Mouse (Mus musculus): ENCODE measurements around the gene Mcf2l. TPM values are rescaled to one million over a fixed set of nuclear protein-coding genes. Genes with fewer than 3 reads are reported as not detected.

Mcf2l gene
- polyA plus RNA-seq, 1 experiment from 2014 or later, result 14.8 TPM

DNA sequence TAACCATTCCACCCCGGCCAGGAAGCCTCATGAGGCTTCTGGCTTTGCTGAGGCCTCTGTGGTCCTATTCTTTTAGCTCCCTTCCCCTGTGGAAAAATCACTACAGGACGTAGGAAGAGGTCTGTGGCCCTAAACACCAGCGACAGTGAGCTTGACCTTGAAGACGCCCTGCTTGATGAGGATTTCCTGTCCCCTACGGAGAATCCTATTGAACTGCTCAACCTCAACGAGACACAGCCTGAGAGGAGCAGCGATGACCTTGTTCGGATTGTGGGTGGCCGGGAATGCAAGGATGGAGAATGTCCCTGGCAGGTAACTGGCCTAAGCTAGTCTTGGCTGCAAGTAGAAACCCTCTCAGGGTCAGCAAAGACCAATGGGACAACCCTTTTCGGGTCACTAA is 176.9 kb downstream of the Mcf2l start:
- H3K9ac ChIP-seq (replicated peaks; ENCODE audit: low read length), result no peak overlapping the region
- H3K4me1 ChIP-seq (ENCODE audit: control insufficient read depth, insufficient read depth, low read length), result no peaks in the 10 kb centered on the region
- no peak overlapping the region for H3K4me3 ChIP-seq (ENCODE audit: low read depth, low read length)
- no peaks in the 10 kb centered on the region for H3K27me3 ChIP-seq (ENCODE audit: control insufficient read depth, insufficient read depth, low read length)
- H3K9me3 ChIP-seq (replicated peaks; ENCODE audit: control insufficient read depth, low read length), result no peaks in the 10 kb centered on the region
- ATAC-seq (replicated peaks; ENCODE audit: insufficient number of reproducible peaks, low FRiP score, low TSS enrichment, low read depth), result no peak
- no peak for DNase-seq (ENCODE audit: low spot score)
- no peak overlapping the region for H3K4me2 ChIP-seq (ENCODE audit: low read depth, low read length)
- H3K36me3 ChIP-seq (replicated peaks; ENCODE audit: control insufficient read depth, insufficient read depth, low read depth, low read length), result no peaks in the 10 kb centered on the region
- WGBS, result 81% methylated on average over 10 of the region's 10 CpGs
- H3K27ac ChIP-seq (replicated peaks; ENCODE audit: low read depth, low read length), result no peak overlapping the region

DNA sequence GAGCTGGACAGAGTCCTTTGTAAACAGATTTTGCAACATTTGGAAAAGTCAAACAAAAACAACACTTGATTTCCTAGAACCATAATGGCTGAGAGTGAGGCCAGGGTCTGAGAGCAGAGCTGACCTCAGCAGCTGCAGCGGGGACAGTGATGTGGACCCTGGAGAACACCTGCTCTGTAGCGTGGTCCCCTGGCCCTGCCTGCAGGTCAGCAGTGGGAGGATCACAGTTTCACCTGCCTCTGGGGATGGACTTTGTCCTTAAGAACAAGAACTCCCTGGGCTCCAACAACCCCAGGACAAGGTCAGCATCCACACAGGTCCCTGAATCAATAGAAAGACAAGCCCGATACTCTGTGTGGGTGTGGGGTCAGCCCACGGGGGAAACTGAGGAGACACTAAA is 183.7 kb downstream of the Mcf2l start:
- Histone ChIP-seq H3K9me3 (replicated peaks; ENCODE audit: control insufficient read depth, low read length) (no peaks in the 10 kb centered on the region), H3K4me2 (ENCODE audit: low read depth, low read length) (no peak overlapping the region), H3K27ac (replicated peaks; ENCODE audit: low read depth, low read length) (no peak overlapping the region), H3K36me3 (replicated peaks; ENCODE audit: control insufficient read depth, insufficient read depth, low read depth, low read length) (no peaks in the 10 kb centered on the region), H3K27me3 (ENCODE audit: control insufficient read depth, insufficient read depth, low read length) (no peaks in the 10 kb centered on the region), H3K4me1 (ENCODE audit: control insufficient read depth, insufficient read depth, low read length) (no peaks in the 10 kb centered on the region), H3K4me3 (ENCODE audit: low read depth, low read length) (no peak overlapping the region), H3K9ac (replicated peaks; ENCODE audit: low read length) (no peak overlapping the region)
- DNase-seq (ENCODE audit: low spot score), result no peak
- WGBS, result 82% methylated on average over 4 of the region's 4 CpGs
- no peak for ATAC-seq (replicated peaks; ENCODE audit: insufficient number of reproducible peaks, low FRiP score, low TSS enrichment, low read depth)

DNA sequence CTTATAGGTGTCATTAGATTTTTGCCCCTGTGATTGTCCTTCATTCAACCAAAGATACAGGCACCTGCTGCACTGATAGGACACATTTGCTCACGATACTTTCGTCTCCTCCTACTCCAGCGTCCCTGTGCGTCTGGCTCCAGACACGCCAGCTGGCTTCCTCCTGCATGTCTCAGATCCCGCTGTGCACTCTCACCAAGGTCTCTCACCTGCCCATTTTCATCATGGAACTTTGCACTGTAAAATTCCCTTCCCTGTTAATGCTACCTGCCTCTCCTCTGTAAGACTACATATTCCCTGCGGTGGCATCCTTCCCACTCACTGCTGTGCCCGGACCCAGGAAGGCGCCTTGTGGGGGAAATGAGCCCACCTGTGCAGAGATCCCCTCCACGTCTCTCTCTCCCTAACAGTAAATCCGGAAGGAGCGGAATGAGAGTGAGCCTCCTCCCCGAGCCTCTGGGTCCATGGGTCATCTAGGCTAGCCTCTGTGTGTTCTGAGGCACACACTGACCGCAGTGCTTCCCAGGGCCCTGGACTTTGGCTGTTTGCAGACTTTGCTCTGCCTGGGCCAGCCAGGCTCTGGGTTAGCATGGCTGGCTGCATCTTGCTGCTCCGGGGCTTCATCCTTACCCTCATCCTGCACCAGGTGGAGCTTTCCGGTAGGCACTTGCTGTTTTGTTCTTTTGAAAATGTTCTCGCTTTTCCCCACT is 187.0 kb downstream of the Mcf2l start, which contains the start of gene Proz:
Gene Proz (plus strand): TSS at position 474 of the 710 bp plus-strand sequence.
- ATAC-seq (replicated peaks; ENCODE audit: insufficient number of reproducible peaks, low FRiP score, low TSS enrichment, low read depth) (no peak), DNase-seq (ENCODE audit: low spot score) (no peak)
- Histone ChIP-seq H3K9ac (replicated peaks; ENCODE audit: low read length) (no peak within 1 kb of the TSS), H3K27ac (replicated peaks; ENCODE audit: low read depth, low read length) (no peak within 1 kb of the TSS), H3K36me3 (replicated peaks; ENCODE audit: control insufficient read depth, insufficient read depth, low read depth, low read length) (no peaks in the 10 kb centered on the region), H3K9me3 (replicated peaks; ENCODE audit: control insufficient read depth, low read length) (no peaks in the 10 kb centered on the region), H3K4me1 (ENCODE audit: control insufficient read depth, insufficient read depth, low read length) (no peaks in the 10 kb centered on the region), H3K27me3 (ENCODE audit: control insufficient read depth, insufficient read depth, low read length) (no peaks in the 10 kb centered on the region), H3K4me2 (ENCODE audit: low read depth, low read length) (no peak within 1 kb of the TSS), H3K4me3 (ENCODE audit: low read depth, low read length) (no peak within 1 kb of the TSS)
- whole genome bisulfite sequencing, result 81% methylated on average over 17 of the region's 17 CpGs

DNA sequence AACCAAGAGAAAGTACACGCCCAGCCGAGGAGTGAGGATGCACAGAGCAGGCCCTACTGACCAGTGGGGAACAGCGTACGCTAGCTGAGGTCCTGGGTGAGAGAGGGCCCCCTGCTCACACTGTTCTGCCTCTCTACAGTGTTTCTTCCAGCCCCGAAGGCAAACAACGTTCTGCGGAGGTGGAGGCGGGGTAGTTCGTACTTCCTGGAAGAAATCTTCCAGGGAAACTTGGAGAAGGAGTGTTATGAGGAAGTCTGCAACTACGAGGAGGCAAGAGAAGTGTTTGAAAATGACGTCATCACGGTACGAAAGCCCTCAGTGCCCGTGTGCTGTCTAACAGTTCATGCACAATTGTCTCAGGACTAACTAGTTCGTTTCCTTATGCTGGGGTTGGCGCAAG is 189.5 kb downstream of the Mcf2l start:
- no peak overlapping the region for H3K9ac ChIP-seq (replicated peaks; ENCODE audit: low read length)
- H3K36me3 ChIP-seq (replicated peaks; ENCODE audit: control insufficient read depth, insufficient read depth, low read depth, low read length), result no peaks in the 10 kb centered on the region
- no peak overlapping the region for H3K4me2 ChIP-seq (ENCODE audit: low read depth, low read length)
- DNase-seq (ENCODE audit: low spot score) (no peak), ATAC-seq (replicated peaks; ENCODE audit: insufficient number of reproducible peaks, low FRiP score, low TSS enrichment, low read depth) (no peak)
- no peaks in the 10 kb centered on the region for H3K9me3 ChIP-seq (replicated peaks; ENCODE audit: control insufficient read depth, low read length)
- no peaks in the 10 kb centered on the region for H3K27me3 ChIP-seq (ENCODE audit: control insufficient read depth, insufficient read depth, low read length)
- H3K4me1 ChIP-seq (ENCODE audit: control insufficient read depth, insufficient read depth, low read length), result no peaks in the 10 kb centered on the region
- H3K4me3 ChIP-seq (ENCODE audit: low read depth, low read length), result no peak overlapping the region
- no peak overlapping the region for H3K27ac ChIP-seq (replicated peaks; ENCODE audit: low read depth, low read length)
- 69% methylated on average over 16 of the region's 16 CpGs for WGBS

Small RNA genes within 50 kb of the gene (microRNA-seq; reads per million reads assigned to microRNA genes)
- gene Gm38671 (ENCODE audit: borderline number of aligned reads), result not detected

Other genes starting within 250 kb of the Mcf2l start
- 56.4 and 56.6 TPM in 2 replicates for gene Tubgcp3, start 201.6 kb upstream of the Mcf2l start, polyA plus RNA-seq (2014; fragmentation: Nextera tagmentation; extraction: Ambion mirVana)
- gene Atp11a, start 116.8 kb upstream of the Mcf2l start, polyA plus RNA-seq (2014; fragmentation: Nextera tagmentation; extraction: Ambion mirVana), result 11.6 and 13.3 TPM in 2 replicates
- not detected in 2 replicates for gene F7, start 152.2 kb downstream of the Mcf2l start, polyA plus RNA-seq (2014; fragmentation: Nextera tagmentation; extraction: Ambion mirVana)
- 1.2 and 1.3 TPM in 2 replicates for gene F10, start 163.5 kb downstream of the Mcf2l start, polyA plus RNA-seq (2014; fragmentation: Nextera tagmentation; extraction: Ambion mirVana)
- gene Proz, start 187.1 kb downstream of the Mcf2l start, polyA plus RNA-seq (2014; fragmentation: Nextera tagmentation; extraction: Ambion mirVana), result 0.08 and 0.29 TPM in 2 replicates
- gene Pcid2, start 231.7 kb downstream of the Mcf2l start, polyA plus RNA-seq (2014; fragmentation: Nextera tagmentation; extraction: Ambion mirVana), result 50.1 and 50.2 TPM in 2 replicates
- gene Cul4a, start 231.8 kb downstream of the Mcf2l start, polyA plus RNA-seq (2014; fragmentation: Nextera tagmentation; extraction: Ambion mirVana), result 106 and 114 TPM in 2 replicates